In the genomic region with DNA sequence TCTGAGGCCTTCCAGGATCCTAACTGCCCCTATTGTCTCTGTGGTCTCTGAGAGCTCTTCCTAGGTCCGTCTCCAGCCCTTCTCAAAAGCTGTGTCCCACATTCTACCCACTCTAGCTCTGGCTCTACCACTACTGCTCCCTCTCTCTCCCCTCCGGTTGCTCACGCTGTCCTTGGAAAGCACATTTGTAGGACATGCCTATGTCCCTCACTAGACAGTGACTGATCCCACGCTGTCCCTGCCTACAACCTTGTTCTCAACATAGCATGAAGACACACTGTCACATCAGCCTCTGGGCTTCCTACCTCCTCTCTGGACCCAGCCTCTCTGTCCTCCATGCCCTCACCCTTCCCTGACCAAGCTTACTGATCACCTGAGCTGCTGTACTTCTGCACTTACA, we compare ENCODE assay signal across 19 mouse cellular contexts.
DNase-seq lines count a peak whose midpoint lies in the region; ATAC-seq and TF ChIP-seq lines count a peak whose summit lies in the region.
"Had no signal": no experiment of that assay in that cellular context is flagged by ENCODE, and none has a peak within 500 bp of the region (broad histone marks: within the 10 kb centered on the region; RNA-seq: fewer than 3 reads in every experiment).

No protein-coding gene starts in this region.

- H3K9me3 ChIP-seq in heart, embryonic 16.5 days (replicated peaks; ENCODE audit: control insufficient read depth, low read length): peaks cover 7% of the 10 kb centered on the region
- peaks cover 5% of the 10 kb centered on the region; the same call in 1 of the 2 replicates for H3K9me3 ChIP-seq in kidney, embryonic 15.5 days (replicated peaks)

- no peak for TF ChIP-seq CTCF in gastrocnemius, adult 2 months (IDR thresholded peaks at IDR 0.05)
- TF ChIP-seq CTCF in C2C12 (IDR thresholded peaks at IDR 0.05; ENCODE audit: control insufficient read depth, insufficient read depth, insufficient read length): no peak

- no peak overlapping the region for H3K4me2 ChIP-seq in heart, embryonic 16.5 days (ENCODE audit: low read depth, low read length)
- H3K4me2 ChIP-seq in kidney, embryonic 15.5 days: no peak overlapping the region
- H3K4me2 ChIP-seq: hindbrain, embryonic 14.5 days; limb, embryonic 12.5 days; midbrain, embryonic 13.5 days had no signal

- peaks cover 5% of the 10 kb centered on the region; the same call in 1 of the 2 replicates for H3K36me3 ChIP-seq in heart, embryonic 16.5 days (ENCODE audit: control insufficient read depth, insufficient read depth)
- H3K36me3 ChIP-seq in C2C12 (ENCODE audit: control insufficient read depth, insufficient read depth): peaks cover 68% of the 10 kb centered on the region
- no peaks in the 10 kb centered on the region for H3K36me3 ChIP-seq in kidney, embryonic 15.5 days
- H3K36me3 ChIP-seq: limb, embryonic 12.5 days; midbrain, embryonic 13.5 days had no signal

- H3K79me3 ChIP-seq in C2C12 (ENCODE audit: low read depth): peaks cover 94% of the 10 kb centered on the region

- H3K4me3 ChIP-seq in gastrocnemius, adult 2 months: no peak overlapping the region
- no peak overlapping the region for H3K4me3 ChIP-seq in heart, embryonic 16.5 days (ENCODE audit: low read length)
- H3K4me3 ChIP-seq in C2C12 (ENCODE audit: insufficient read depth, poor library complexity, severe bottlenecking): peak overlapping the region; percentile 29
- H3K4me3 ChIP-seq in kidney, embryonic 15.5 days (replicated peaks): no peak overlapping the region
- H3K4me3 ChIP-seq: limb, embryonic 12.5 days; midbrain, embryonic 13.5 days had no signal

- 67% methylated on average over 4 of the region's 4 CpGs for WGBS in heart, embryonic 16.5 days
- 94% methylated on average over 4 of the region's 4 CpGs for WGBS in kidney, embryonic 15.5 days

- H3ac ChIP-seq in C2C12 (ENCODE audit: control insufficient read depth, insufficient read length, low read depth): peak overlapping the region; percentile 81

- peak; percentile 17 for DNase-seq in gastrocnemius, adult 2 months
- no peak for DNase-seq in gastrocnemius, postnatal 25 days
- no peak for DNase-seq in heart, postnatal 4 days
- DNase-seq in adrenal gland, postnatal 36 days: peak; percentile 45 to 61
- DNase-seq: cerebellum, adult 11 months; cerebellum, postnatal 14 days; embryo, embryonic 11 days; kidney, adult 8-10 months; kidney, postnatal 36 days; layer of hippocampus, adult 9-11 months; thymus, postnatal 14 days had no signal

- H3K27me3 ChIP-seq in heart, embryonic 16.5 days (ENCODE audit: control insufficient read depth, insufficient read depth, low read length): no peaks in the 10 kb centered on the region
- no peaks in the 10 kb centered on the region for H3K27me3 ChIP-seq in C2C12 (ENCODE audit: control insufficient read depth, insufficient read depth, insufficient read length)
- no peaks in the 10 kb centered on the region for H3K27me3 ChIP-seq in kidney, embryonic 15.5 days
- H3K27me3 ChIP-seq: limb, embryonic 12.5 days; midbrain, embryonic 13.5 days had no signal

- peak overlapping the region; percentile 73 for H3K27ac ChIP-seq in gastrocnemius, adult 2 months
- H3K27ac ChIP-seq in heart, embryonic 16.5 days (ENCODE audit: low read length): peak overlapping the region; percentile 43; the same call in 1 of the 2 replicates
- H3K27ac ChIP-seq in kidney, embryonic 15.5 days: no peak overlapping the region
- H3K27ac ChIP-seq: hindbrain, embryonic 14.5 days; limb, embryonic 12.5 days; liver, embryonic 14.5 days; midbrain, embryonic 13.5 days had no signal

- no peak for ATAC-seq in heart, embryonic 16.5 days (replicated peaks; ENCODE audit: extremely low read depth, insufficient read depth, low FRiP score)
- ATAC-seq in kidney, embryonic 15.5 days (replicated peaks; ENCODE audit: low FRiP score): no peak
- ATAC-seq: forebrain, embryonic 16.5 days; midbrain, embryonic 13.5 days had no signal

- peaks cover 17% of the 10 kb centered on the region for H3K4me1 ChIP-seq in heart, embryonic 16.5 days (ENCODE audit: control insufficient read depth, insufficient read depth, low read length)
- no peaks in the 10 kb centered on the region for H3K4me1 ChIP-seq in kidney, embryonic 15.5 days

- intact Hi-C loops in gastrocnemius, adult 2 months (cut with DNase I): no loop called here

- H3K79me2 ChIP-seq in C2C12 (ENCODE audit: control insufficient read depth, insufficient read depth): peaks cover 99% of the 10 kb centered on the region

- H3K9ac ChIP-seq in heart, embryonic 16.5 days (ENCODE audit: low read length): 0 out of 2 replicates have a peak overlapping the region, but pooled peaks have one; percentile 24
- H3K9ac ChIP-seq in kidney, embryonic 15.5 days: no peak overlapping the region
- H3K9ac ChIP-seq: hindbrain, embryonic 14.5 days; limb, embryonic 12.5 days; liver, embryonic 14.5 days; midbrain, embryonic 13.5 days had no signal

TF ChIP-seq in C2C12, 6 proteins besides CTCF, POLR2A, EP300 and RAD21:
- no peak for TF ChIP-seq FOSL1 (IDR thresholded peaks at IDR 0.05; ENCODE audit: insufficient read depth, low read length, poor library complexity, severe bottlenecking)
- TF ChIP-seq MYOG (IDR thresholded peaks at IDR 0.05; ENCODE audit: control insufficient read depth, extremely low read depth, insufficient read length): no peak
- TF ChIP-seq MAX (IDR thresholded peaks at IDR 0.05): no peak
- no peak for TF ChIP-seq CEBPB (IDR thresholded peaks at IDR 0.05; ENCODE audit: low read depth)

Comparison
In these comparisons a context has a peak if more than half of its experiments do, and no peak if none do; other contexts are left out.
1. DNase-seq: peak in gastrocnemius, adult 2 months (single experiment) and adrenal gland, postnatal 36 days (2 of 2); none in gastrocnemius, postnatal 25 days (single experiment) and heart, postnatal 4 days (single experiment).